Mouse (Mus musculus): ENCODE results near the gene Lamb2.

DNA sequence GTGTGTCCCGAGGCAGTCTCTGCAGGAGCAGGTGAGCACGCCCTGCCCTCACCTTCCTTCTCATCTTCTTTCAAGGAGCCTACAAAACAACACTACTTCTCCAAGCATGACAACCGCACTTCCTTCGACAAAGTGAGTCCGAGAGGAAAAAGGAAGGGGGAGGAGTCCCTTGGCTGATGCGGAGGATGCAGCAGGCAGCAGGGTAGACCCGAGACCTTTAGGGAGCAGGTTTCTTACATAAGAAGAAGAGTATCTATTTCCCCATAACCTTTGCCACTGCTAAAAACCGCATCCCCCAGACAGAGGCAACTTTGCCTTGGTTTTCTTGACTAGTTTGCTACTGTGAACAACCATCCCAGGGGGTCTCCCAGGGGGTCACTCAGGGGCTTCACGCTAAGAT, 34.4 kb upstream of the Lamb2 start:
- TF ChIP-seq CTCF (IDR thresholded peaks at IDR 0.05; ENCODE audit: borderline replicate concordance, extremely low read depth, insufficient read depth, insufficient read length) = no peak
- TF ChIP-seq POLR2A (IDR thresholded peaks at IDR 0.05; ENCODE audit: borderline replicate concordance, extremely low read depth, insufficient read depth, insufficient read length, poor library complexity, severe bottlenecking) = no peak
